Comparison of ENCODE assay signal across 8 mouse cellular contexts in genomic region chr1:168598191-168598667, GRCm38 (mm10).
DNase-seq lines count a peak whose midpoint lies in the region; ATAC-seq and TF ChIP-seq lines count a peak whose summit lies in the region.

No protein-coding gene starts in this region.

- peak; percentile 82 for DNase-seq in kidney, postnatal 0 days (ENCODE audit: low spot score)
- DNase-seq in kidney, postnatal 10 days: no peak
- DNase-seq in forebrain, embryonic 10.5 days (ENCODE audit: extremely low spot score, low spot score): no peak
- no peak for DNase-seq in limb, embryonic 14.5 days (ENCODE audit: low spot score)
- no peak for DNase-seq in MN1 (ENCODE audit: low spot score)
- no peak for DNase-seq in layer of hippocampus, adult 11-12 months (ENCODE audit: low spot score)
- no peak for DNase-seq in gastrocnemius, postnatal 36 days

- no peak for TF ChIP-seq CTCF in kidney, postnatal 0 days (IDR thresholded peaks at IDR 0.05; ENCODE audit: low read depth)

- WGBS in kidney, postnatal 0 days: 7% methylated on average over 11 of the region's 11 CpGs
- WGBS in forebrain, embryonic 10.5 days: 28% methylated on average over 11 of the region's 11 CpGs
- WGBS in limb, embryonic 14.5 days: 23% methylated on average over 11 of the region's 11 CpGs
- WGBS in neural tube, embryonic 15.5 days: 11% methylated on average over 11 of the region's 11 CpGs

- H3K9ac ChIP-seq in kidney, postnatal 0 days (ENCODE audit: low read depth, low read length): no peak overlapping the region
- H3K9ac ChIP-seq in limb, embryonic 14.5 days (ENCODE audit: low read depth, low read length, severe bottlenecking): peak overlapping the region; percentile 12; the same call in 1 of the 2 replicates
- H3K9ac ChIP-seq in neural tube, embryonic 15.5 days (replicated peaks): no peak overlapping the region

- no peak for TF ChIP-seq POLR2A in limb, embryonic 14.5 days (IDR thresholded peaks at IDR 0.05; ENCODE audit: borderline replicate concordance, extremely low read depth, insufficient read depth, insufficient read length)

- peak overlapping the region; percentile 51 for H3K4me2 ChIP-seq in kidney, postnatal 0 days (ENCODE audit: low read length)
- H3K4me2 ChIP-seq in limb, embryonic 14.5 days (replicated peaks; ENCODE audit: low read depth, low read length, severe bottlenecking): peak overlapping the region; percentile 33
- peak overlapping the region; percentile 49 for H3K4me2 ChIP-seq in neural tube, embryonic 15.5 days

- H3K4me1 ChIP-seq in kidney, postnatal 0 days (replicated peaks; ENCODE audit: insufficient read depth, low read length): peaks cover 7% of the 10 kb centered on the region; the same call in 1 of the 2 replicates
- peaks cover 24% of the 10 kb centered on the region for H3K4me1 ChIP-seq in forebrain, embryonic 10.5 days
- H3K4me1 ChIP-seq in limb, embryonic 14.5 days (ENCODE audit: control insufficient read depth, insufficient read depth, low read length): peaks cover 5% of the 10 kb centered on the region
- H3K4me1 ChIP-seq in neural tube, embryonic 15.5 days: peaks cover 18% of the 10 kb centered on the region

- peak; percentile 57; the same call in 1 of the 2 replicates for ATAC-seq in kidney, postnatal 0 days (replicated peaks; ENCODE audit: low FRiP score, low read depth)
- ATAC-seq in limb, embryonic 14.5 days (ENCODE audit: low FRiP score, low read depth): no peak
- ATAC-seq in neural tube, embryonic 15.5 days (ENCODE audit: low FRiP score): peak; percentile 28; the same call in 1 of the 2 replicates

- no peak overlapping the region for H3K27ac ChIP-seq in kidney, postnatal 0 days
- peak overlapping the region; percentile 72 for H3K27ac ChIP-seq in forebrain, embryonic 10.5 days
- H3K27ac ChIP-seq in limb, embryonic 14.5 days (replicated peaks; ENCODE audit: low read depth, low read length): no peak overlapping the region
- no peak overlapping the region for H3K27ac ChIP-seq in neural tube, embryonic 15.5 days (replicated peaks)

- H3K27me3 ChIP-seq in kidney, postnatal 0 days (ENCODE audit: insufficient read depth, low read length): no peaks in the 10 kb centered on the region
- H3K27me3 ChIP-seq in forebrain, embryonic 10.5 days (ENCODE audit: poor library complexity, severe bottlenecking): peaks cover 9% of the 10 kb centered on the region
- H3K27me3 ChIP-seq in limb, embryonic 14.5 days (ENCODE audit: control insufficient read depth, insufficient read depth, low read length): no peaks in the 10 kb centered on the region
- H3K27me3 ChIP-seq in neural tube, embryonic 15.5 days (replicated peaks): no peaks in the 10 kb centered on the region

- intact Hi-C loops in gastrocnemius, postnatal 36 days (cut with DNase I): no loop called here

- peak overlapping the region; percentile 5; the same call in 1 of the 2 replicates for H3K4me3 ChIP-seq in kidney, postnatal 0 days (replicated peaks; ENCODE audit: low read depth, low read length)
- no peak overlapping the region for H3K4me3 ChIP-seq in forebrain, embryonic 10.5 days
- H3K4me3 ChIP-seq in limb, embryonic 14.5 days (replicated peaks; ENCODE audit: low read length): peak overlapping the region; percentile 2; the same call in 1 of the 2 replicates
- H3K4me3 ChIP-seq in neural tube, embryonic 15.5 days (replicated peaks): peak overlapping the region; percentile 6; the same call in 1 of the 2 replicates

- no peaks in the 10 kb centered on the region for H3K9me3 ChIP-seq in kidney, postnatal 0 days (replicated peaks; ENCODE audit: low read length)
- no peaks in the 10 kb centered on the region for H3K9me3 ChIP-seq in forebrain, embryonic 10.5 days
- H3K9me3 ChIP-seq in limb, embryonic 14.5 days (ENCODE audit: control insufficient read depth, low read length): no peaks in the 10 kb centered on the region
- H3K9me3 ChIP-seq in neural tube, embryonic 15.5 days (replicated peaks): no peaks in the 10 kb centered on the region

- H3K36me3 ChIP-seq in kidney, postnatal 0 days (ENCODE audit: insufficient read depth, low read length): no peaks in the 10 kb centered on the region
- no peaks in the 10 kb centered on the region for H3K36me3 ChIP-seq in forebrain, embryonic 10.5 days (replicated peaks)
- no peaks in the 10 kb centered on the region for H3K36me3 ChIP-seq in limb, embryonic 14.5 days (ENCODE audit: control insufficient read depth, insufficient read depth, low read length)
- no peaks in the 10 kb centered on the region for H3K36me3 ChIP-seq in neural tube, embryonic 15.5 days
